Mouse (Mus musculus) testis, postnatal 14 days (tissue): ENCODE measurements at regions not wholly inside any gene's neighbourhood (a gene's known extent, or its start where the extent isn't known, plus 50 kb on each side); places are given as distances from the start of the nearest gene placed in this dataset.

Experiments used
- DNase-seq: peaks from one replicate; pipeline ENCODE4 v3.0.0; 2021; ENCODE audit warnings: low spot score

DNA sequence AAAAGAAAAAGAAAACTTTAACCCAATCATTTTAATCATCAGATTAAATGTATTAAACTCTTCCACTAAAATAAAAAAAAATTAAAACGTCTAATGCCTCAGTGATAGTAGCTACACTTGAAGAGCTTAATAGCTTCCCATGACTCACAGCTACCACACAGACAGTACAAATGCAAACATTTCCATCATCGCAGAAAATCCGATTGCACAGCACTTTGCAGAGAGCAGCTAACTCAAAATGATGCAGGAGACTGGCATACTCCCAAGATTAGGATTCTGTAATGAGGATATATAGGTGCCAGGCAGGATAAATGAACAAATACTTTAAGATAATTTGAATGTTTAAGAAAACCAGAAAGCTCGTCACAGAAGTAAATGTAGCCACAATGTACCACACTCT is 238.3 kb upstream of the Kif2a start:
- DNase-seq, result no peak

GRCm38 (mm10) chr13:107247792-107248505 is 226.0 kb upstream of the Kif2a start:
- DNase-seq, result no peak

DNA sequence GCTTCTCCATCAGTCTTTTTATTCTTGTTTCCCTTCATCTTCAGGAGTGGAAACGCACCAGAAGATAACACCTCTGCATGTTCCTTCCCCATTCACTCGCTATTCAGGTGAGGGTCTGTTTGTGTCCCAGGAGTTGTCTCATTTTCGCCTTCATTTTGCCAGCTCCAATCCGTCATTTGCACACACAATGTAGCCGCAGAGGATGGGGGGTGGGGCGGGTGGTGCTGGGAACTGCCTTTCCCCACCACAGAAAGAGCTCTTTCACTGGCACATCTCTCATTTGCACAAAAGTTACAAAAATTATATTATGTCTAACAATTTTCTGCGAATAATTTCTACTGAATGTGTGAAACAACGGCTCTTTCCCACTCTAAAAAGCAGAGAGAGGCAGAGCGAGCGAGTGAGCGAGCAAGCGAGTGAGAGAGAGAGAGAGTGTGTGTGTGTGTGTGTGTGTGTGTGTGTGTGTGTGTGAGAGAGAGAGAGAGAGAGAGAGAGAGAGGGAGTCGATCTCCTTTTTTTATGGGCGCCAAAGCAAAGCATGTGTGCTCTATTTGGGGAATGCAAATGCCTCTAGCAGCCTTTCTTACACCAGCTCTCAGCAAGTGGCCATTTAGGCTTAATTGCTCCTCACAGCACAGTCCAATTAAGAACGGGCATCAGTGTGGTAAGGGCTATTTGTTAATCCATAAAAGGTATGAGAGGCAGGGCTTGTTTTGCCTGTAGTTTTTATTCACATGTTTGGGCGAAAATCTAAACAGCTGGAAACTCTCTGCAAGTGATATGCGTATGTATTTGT is 225.2 kb upstream of the Kif2a start:
- no peak for DNase-seq

DNA sequence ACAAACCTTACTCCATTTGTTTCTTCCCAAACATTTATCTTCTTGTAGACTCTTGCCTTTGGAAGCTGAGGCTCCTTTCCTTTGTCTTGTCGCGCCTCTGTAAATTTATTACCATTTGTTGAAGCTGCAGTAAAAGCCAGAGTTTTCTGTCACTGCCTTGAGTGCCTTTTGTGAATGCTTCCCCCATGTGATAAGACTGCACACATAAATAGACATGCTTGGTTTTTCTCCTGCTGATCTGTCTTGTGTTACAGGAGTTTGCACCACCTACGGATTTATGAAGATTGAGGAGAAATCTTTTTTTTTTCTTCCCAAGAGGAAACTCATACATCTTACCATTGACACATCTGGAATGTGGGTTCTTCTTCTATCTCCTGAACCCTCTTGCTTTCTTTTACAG is 222.2 kb upstream of the Kif2a start:
- no peak for DNase-seq

DNA sequence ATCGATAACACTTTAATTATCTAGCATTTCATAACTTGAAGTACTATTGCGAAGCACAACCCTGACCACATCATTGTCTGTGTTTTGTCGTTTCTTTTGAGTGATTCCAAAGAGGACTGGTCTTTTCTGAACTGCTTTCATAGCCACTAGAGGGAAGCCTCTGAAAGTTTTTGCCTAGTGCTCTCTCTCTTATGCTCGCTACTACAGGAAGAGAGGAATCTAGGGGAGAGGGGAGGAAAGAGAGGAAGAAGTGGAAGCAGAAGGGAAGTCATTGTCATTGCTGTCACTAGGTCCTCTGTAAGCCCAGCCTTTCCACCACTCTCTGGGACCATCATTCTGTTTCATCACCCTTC is 217.1 kb upstream of the Kif2a start:
- no peak for DNase-seq

- no peak for DNase-seq
Observed at GRCm38 (mm10) chr13:107238364-107239034, 216.6 kb upstream of the Kif2a start.

DNA sequence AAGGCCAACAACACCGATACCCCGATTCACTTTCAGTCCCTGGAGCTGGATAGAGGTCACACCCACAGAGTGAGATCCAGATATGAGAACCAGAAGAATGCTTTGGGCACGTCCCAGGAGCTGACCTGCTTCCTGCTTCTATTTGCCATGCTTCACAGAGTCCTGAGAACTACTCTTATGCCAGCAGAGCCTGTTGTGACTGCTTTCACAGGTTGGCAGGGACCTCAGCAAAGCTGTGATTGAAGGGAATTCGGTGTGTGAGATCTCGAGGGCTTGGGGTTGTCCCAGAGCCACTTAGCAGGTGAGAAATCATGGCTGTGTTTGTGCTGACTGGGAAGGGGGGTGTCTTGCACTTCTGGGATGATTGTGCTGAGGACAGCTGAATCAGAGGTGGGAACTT is 197.5 kb upstream of the Kif2a start:
- DNase-seq, result no peak

GRCm38 (mm10) chr13:107218351-107218750 is 196.4 kb upstream of the Kif2a start:
- DNase-seq, result no peak

DNA sequence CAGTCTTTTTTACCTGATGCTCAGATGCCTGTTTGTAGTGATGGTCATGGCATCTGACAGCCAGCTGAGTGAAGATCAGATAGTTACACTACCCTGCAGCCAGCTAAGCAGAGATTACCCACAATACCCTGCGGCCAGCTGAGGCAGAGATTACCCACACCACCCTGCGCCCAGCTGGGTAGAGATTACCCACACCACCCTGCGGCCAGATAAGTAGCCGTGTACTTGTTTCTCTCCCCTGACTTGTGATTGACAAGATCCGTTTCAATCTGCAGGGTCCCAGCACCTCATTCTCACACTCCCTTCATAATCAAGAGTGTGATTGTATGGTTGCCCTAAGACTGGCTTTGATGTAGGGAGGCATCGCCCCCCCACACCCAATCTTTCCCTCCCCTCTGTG is 195.9 kb upstream of the Kif2a start:
- DNase-seq, result no peak

- DNase-seq, result no peak
Observed at GRCm38 (mm10) chr13:107213281-107213680, 191.4 kb upstream of the Kif2a start.

DNA sequence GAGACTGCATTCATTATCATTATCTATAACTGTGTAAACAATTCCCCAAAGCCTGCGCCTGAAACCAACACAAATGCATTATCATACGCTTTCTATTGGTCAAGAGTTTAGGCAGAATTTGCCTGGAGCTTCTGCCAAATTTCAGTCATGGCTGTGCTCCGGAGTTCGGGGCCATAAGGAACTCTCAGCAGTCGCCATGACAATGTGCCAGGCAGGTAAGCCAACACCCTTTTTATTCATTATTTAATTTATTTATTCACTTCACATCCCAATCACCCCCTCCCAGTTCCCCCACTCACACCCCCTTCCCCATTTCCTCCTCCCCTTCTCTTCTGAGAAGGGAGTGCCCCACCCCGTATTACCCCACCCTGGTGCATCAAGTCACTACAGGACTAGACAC is 188.8 kb upstream of the Kif2a start:
- DNase-seq, result no peak

DNA sequence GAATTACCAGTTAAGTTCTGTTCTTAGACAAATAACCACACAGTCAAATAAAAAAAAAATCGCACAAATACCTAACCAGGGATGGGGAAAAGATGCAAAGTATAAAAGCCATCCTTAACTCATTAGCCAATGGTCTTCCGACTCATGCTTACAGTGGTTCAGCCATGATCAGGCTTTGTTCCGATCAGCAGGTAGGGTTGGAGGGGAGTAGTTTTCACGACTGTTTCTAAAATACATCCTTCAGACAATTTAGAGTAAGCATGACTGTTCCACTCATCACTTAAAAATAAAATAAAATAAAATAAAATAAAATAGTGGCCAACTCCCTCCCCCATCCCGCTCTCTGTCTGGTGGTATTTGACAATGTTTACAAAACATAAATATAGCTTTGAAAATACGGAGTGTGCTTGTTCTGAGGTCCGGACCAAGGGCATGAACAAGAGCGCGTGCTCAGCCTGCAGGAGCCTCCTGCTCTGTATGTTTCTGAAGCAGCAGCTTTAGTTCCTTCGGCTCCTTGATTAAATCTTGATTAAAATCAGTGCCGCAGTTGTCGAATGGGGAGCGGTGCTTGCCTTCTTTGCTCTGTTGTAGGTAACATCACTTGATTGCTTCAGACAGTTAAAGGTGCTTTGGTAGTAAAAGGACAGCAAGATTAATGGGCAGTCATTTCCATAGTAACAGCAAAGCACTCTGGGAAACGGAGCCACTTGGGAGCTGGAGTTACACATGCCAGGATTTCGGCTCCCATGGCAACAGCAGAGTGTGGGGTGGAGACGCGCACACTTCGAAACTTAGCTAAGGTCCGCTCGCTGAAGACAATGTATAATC is 185.6 kb upstream of the Kif2a start:
- DNase-seq, result peak; percentile 35

- no peak for DNase-seq
Observed at GRCm38 (mm10) chr13:107199875-107200274, 177.9 kb upstream of the Kif2a start.

DNA sequence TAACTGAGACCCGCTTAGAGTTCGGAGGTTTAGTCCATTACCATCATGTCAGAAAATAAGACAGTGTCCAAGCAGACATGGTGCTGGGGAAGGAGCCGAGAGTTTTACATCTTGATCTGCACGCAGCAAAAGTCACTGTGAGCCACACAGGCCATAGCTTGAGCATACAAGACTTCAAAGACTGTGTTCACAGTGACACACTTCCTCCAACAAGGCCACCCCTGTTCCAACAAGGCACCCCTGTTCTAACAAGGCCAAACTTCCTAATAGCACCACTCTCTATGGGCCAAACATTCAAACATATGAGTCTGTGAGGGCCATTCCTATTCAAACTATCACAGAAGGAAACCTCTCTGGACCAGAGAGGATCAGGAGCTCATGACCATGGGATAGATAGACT is 171.5 kb upstream of the Kif2a start:
- DNase-seq, result no peak

DNA sequence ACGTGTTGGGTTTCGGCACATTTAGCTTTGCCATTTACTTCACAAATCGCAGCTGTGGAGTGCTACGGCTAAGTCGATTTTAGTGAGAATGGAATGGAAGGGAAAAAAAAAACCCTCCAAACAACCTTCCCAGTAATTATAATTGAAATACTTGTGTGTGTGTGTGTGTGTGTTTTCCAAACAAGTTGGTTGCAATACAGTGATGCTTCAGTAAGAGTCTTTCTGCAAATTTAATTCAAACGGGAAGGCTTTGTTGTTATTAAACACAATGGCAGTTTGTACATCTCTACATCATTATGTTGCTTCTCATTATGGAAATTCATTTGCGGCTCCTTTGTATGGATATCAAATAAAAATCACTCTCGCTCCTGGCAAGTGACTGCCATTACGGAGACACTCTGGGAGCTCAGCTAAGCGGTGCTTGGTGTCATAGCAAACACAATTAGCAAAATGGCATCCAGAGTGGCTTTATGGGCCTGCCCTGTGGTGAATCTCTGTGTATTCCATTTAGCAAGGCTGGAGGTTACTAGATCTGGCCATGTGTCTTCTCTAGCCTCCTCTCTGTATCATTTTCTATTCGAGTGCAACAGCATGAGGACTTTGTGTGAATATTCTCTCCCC is 165.4 kb upstream of the Kif2a start:
- no peak for DNase-seq

DNA sequence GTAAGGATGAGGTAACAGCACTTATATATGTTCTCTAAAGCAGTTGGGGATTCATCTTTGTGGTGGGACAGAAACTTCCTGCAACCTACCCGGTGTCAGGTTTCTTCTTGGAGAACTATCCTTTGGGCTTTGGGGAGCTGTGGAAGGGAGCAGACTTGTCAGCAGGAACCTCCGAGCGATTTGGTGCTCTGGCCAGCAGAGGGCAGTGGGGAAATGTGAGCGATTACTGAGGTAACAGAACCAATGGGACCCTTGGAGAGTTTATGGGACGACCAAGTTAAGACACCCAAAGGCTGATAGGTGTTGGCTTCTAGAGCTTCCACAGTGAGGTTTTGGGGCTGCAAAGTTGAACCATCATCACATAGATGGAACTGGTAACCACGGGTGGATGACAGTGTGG is 160.6 kb upstream of the Kif2a start:
- DNase-seq, result no peak

DNA sequence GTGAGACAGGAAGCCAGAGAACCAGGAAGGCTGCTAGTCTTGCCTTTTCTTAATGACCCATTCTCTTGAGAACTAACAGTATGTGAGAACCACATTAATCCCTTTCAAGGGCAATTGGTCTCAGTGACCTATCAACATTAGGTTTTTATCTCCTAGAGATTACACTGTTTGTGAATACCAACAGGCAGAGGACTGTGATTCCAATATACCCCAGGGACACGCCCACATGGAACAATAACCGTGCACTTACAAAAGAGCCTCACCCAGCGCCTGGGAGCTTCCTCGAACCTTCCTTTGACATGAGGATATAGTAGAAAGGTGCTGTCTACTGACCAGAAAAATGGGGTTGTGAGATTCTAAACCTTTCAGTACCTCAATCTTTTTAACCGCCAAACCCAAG is 157.6 kb upstream of the Kif2a start:
- DNase-seq, result no peak

- no peak for DNase-seq
Observed at GRCm38 (mm10) chr13:107177595-107177994, 155.7 kb upstream of the Kif2a start.

GRCm38 (mm10) chr13:107175891-107176290 is 154.0 kb upstream of the Kif2a start:
- DNase-seq, result no peak

GRCm38 (mm10) chr13:107168599-107169149 is 146.7 kb upstream of the Kif2a start:
- DNase-seq, result peak; percentile 10

DNA sequence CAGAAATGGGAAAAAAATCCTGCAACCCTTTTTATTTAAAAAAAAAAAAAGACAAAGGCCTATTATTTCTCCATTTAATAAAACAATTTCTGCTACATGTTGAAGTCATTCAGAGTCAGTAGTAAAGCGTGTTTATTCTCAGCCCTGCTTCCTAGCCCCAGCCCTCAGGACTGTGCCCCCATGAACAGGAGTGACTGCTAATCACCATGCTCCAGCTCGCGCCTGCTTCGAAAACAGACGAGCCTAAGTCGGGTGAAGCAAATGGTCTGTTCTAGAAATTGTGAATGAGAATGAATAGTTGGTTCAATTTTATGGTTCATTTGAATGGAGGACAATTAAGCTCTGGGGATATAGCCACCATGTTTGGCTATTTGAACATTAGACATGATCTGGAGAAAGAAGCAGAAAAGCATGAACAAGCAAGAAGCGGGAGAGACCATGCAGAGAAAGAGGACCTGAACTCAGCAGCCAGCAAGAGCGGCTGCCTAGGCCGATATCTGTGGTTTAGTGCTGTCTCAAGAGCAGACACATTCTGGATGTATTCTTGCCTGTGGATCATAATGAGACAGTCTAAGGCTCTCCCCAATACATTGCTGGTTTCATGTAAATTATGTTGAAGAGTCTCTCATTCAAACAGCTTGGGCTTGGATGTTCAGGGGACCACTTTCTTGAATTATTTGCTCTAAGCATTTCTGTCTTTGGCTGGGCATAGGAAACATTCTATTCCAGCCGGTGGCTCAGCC is 146.1 kb upstream of the Kif2a start:
- no peak for DNase-seq
